Mouse (Mus musculus) right cerebral cortex, postnatal 36 days (tissue): ENCODE measurements at regions not wholly inside any gene's neighbourhood (a gene's known extent, or its start where the extent isn't known, plus 50 kb on each side); places are given as distances from the start of the nearest gene placed in this dataset.

Source experiments
- DNase-seq, 2 experiments: peaks; one replicate each; pipeline ENCODE4 v3.0.0; 2022; ENCODE audit warnings: low spot score in 2 of 2, mixed read lengths in 1 of 2

- DNase-seq: no peak
These were observed 58.7 kb upstream of the Ado start for GRCm38 (mm10) chr10:67607297-67608032.

GRCm38 (mm10) chr10:67606739-67607138 is 58.0 kb upstream of the Ado start:
- DNase-seq: no peak

GRCm38 (mm10) chr10:67599390-67599789 is 50.6 kb upstream of the Ado start:
- no peak for DNase-seq

- no peak for DNase-seq
These were observed 49.9 kb upstream of the Ado start for GRCm38 (mm10) chr10:67598590-67599047.
